Mouse (Mus musculus): Measurements from ENCODE around the gene Egflam.

Egflam gene

GRCm38 (mm10) chr15:7292854-7293253 is 105.3 kb downstream of the Egflam start:
- DNase-seq (ENCODE audit: low spot score) = no peak

DNA sequence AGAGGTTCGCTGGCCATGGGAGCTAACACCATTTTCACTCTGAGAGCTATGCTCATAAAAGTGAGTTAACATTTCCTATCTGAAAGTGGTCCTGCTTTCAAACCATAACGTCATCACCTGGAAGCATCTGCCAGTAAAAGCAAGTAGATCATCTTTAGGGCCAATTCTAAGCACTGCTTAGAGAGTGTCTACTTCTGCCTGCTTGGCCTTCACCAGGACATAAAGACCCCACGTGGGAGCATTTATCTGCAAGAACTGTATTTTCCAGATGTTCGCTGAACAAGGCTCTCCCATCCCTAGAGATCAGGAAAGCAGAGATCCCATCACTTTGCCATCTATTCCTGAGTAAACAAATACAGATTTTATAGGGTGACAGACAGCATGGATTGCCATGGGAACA is 108.2 kb downstream of the Egflam start:
- no peak for DNase-seq (ENCODE audit: low spot score)

GRCm38 (mm10) chr15:7289516-7289915 is 108.7 kb downstream of the Egflam start:
- peak; percentile 9 for DNase-seq (ENCODE audit: low spot score)

DNA sequence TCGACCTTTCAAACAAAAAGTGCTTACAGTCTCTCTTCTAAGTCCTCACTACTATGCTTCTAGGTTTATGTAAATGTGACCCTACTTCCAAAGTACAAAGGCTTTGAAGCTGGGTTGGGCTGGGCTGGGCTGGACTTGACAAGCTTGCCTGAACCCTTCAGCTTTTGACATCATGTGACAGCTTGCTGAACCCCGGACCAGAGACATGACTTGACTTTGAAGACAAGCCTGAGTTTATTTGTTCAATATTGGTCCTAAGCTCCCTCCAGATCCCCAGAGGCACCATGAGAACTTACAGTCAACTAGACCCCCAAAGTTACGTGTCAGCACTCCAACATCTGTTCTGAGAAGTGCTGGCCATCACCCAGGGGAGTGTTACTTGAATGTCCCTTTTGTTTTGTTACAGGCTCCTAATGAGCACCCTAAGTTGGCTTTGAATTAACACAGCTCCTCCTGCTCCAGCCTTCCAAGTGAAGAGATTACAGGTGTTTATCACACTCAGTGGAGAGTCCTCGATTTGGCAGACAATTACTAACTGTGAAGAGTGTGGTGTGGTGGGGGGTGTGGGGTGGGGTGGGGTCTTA is 109.3 kb downstream of the Egflam start:
- no peak for DNase-seq (ENCODE audit: low spot score)

GRCm38 (mm10) chr15:7287911-7288310 is 110.3 kb downstream of the Egflam start:
- peak; percentile 12 for DNase-seq (ENCODE audit: low spot score)

GRCm38 (mm10) chr15:7281579-7281978 is 116.6 kb downstream of the Egflam start:
- no peak for DNase-seq (ENCODE audit: low spot score)

GRCm38 (mm10) chr15:7263822-7264221 is 134.4 kb downstream of the Egflam start:
- peak; percentile 73 for DNase-seq (ENCODE audit: low spot score)

- no peak for DNase-seq (ENCODE audit: low spot score)
Measured at GRCm38 (mm10) chr15:7263339-7263738, 134.9 kb downstream of the Egflam start.

DNA sequence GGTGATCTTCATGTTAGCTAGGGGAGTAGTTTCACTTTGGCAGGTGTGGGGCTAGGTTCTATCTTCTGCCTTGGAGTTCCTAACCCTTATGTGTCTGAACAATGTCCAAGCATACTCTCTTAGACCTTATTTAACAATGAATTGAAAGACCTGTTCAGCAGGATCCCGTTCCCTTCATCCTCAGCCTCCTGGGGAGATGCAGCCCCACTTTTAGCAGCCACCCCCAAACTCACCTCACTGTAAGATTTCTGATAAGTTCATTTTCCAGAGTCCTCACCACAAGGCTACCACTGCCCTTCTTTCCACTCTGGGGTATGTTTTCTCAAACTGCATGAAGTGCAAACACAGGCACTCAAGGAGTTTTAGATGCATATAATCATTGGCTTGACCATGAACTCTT is 136.8 kb downstream of the Egflam start:
- DNase-seq (ENCODE audit: low spot score) = no peak

DNA sequence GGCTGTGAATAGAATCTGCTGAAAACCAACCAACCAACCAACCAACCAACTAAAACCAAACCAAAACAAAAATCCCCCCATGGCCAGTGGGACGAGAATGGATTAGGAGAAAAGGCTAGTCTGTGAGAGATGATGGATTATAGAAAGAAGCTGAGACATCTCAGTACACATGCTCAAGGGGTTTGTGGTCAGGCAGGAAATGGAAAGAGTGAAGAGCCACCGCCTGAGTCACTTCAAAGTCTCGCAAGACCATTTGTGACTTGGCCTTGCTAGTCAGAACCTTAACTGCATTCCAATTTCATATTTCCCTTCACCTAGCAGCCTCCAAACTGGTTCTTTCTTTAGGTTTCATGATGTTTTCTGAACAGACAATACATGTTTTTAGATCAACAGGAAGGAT is 141.6 kb downstream of the Egflam start:
- DNase-seq (ENCODE audit: low spot score) = no peak

- no peak for DNase-seq (ENCODE audit: low spot score)
Measured at GRCm38 (mm10) chr15:7253326-7253725, 144.9 kb downstream of the Egflam start.

GRCm38 (mm10) chr15:7252106-7252636 is 146.0 kb downstream of the Egflam start:
- DNase-seq (ENCODE audit: low spot score) = no peak

DNA sequence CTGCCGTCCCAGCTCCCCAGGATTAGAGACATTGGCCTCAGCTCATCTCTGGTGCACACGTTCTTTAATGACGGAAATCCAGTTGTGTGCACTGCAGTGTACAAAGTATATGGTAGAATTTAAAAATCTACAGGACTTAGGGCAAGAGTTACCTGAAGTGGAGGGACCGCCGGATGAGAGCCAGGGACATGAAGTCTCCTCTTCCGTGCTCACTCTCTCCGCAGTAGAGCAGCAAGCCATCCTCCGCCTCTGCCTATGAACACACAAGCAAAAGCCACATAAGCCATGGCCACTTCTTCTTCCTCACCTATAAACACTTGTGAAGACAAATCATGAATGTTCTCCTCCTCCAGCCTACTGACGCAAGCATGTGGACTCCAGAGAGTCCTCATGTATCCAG is 147.2 kb downstream of the Egflam start:
- DNase-seq (ENCODE audit: low spot score) = no peak

DNA sequence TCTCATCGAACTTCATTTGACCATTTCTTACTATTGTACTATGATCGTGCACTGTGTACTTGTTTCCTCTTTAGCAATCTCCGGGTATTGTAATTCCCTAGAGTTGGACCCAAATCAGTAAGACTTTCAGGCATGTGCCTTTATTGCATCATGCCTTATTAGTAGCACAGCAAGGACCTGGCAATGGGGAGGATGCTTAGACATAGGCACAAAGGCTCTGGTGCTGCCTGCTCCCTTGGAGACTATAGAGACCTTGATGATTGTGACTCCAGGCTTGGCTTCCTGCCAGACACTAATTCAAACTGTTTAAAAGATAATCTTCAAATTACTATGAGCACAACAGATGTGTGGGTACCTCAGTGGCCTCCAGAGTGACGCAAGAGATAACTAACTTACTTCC is 149.0 kb downstream of the Egflam start:
- DNase-seq (ENCODE audit: low spot score) = no peak

- DNase-seq (ENCODE audit: low spot score) = no peak
Measured at GRCm38 (mm10) chr15:7247321-7247720, 150.9 kb downstream of the Egflam start.

DNA sequence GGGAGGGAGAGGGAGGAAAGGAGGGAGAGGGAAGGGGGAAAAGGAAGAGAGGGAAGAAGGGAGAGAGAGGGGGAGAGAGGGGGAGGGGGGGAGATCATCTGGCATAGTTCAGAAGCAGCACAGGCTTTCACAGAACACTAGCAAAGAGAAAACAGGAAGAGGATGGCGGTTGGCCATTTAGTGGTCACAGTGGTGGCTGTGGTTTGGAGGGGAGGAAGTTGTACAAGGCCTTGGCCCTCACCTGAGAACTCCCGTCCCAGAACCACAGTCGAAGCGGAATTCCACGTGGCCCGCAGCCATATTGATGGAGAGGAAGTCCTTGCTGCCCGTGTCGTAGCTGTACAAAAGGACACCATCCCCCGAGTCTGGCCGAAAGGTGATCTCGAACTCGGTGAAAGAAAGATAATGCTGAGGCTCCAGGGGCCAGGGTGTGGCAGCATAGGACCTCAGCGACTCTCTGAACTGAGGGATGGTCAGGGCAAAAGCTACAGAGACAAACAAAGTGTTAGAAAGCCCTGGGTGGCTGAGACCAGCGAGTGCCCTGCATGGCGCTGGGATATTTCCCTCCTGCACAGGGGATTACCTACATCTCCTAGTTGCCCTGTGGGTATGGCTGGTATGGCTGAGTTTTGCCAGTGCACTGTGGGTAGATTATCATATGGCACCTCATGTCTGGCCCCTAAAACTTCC is 155.9 kb downstream of the Egflam start:
- no peak for DNase-seq (ENCODE audit: low spot score)

DNA sequence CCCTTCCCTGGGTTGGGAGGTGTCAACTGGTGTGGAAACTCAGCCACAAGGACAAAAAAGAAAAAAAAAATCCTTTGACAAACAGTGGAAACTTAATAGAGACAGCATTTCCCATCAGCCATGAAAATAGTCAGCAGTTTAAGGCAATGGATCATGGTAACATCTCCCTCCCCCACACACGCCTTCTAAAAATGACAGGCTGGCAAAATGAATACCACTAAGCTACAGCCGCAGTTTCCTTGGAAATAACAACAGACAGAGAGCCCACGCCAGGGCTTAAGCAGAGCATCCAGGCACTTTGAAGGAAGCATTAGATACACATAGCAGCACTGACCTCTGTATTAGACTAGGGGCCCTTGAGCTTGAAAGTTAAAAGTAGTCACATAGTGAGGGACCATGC is 157.2 kb downstream of the Egflam start:
- no peak for DNase-seq (ENCODE audit: low spot score)

GRCm38 (mm10) chr15:7239904-7240303 is 158.3 kb downstream of the Egflam start:
- DNase-seq (ENCODE audit: low spot score) = no peak

DNA sequence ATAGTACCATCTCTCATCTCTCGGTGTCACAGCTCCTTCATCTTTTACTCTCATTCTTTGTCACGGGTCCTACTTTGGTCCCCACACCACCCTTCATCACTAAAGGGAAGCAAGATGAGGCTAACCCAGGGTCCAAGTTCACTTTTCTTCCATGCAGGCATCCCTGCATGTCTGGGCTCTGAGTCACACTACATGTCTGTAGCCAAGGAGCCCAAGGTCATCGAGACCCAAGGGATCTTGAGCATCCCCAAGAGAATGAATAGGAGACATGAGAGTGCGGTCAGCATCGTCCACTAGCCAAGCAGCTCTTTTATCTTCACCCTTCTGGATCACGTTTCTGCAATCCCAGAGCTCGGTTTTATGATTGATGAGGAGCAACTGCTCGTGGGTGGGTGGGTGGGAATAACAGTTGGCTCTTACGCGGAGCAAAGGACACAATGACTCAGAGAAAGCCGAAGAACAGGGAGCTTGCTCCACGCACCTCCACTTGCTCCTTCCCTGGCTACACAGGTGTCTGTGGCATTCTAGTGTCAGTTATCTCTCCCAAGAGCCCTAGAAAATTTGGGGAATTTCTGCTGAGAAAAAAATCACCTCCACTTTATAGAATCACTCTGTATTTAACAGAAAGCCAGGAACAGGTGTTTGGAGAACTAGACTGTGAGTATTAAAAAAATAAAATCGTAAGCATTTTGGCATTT is 164.7 kb downstream of the Egflam start:
- DNase-seq (ENCODE audit: low spot score) = no peak

- peak; percentile 54 for DNase-seq (ENCODE audit: low spot score)
Measured at GRCm38 (mm10) chr15:7226225-7226624, 172.0 kb downstream of the Egflam start.

DNA sequence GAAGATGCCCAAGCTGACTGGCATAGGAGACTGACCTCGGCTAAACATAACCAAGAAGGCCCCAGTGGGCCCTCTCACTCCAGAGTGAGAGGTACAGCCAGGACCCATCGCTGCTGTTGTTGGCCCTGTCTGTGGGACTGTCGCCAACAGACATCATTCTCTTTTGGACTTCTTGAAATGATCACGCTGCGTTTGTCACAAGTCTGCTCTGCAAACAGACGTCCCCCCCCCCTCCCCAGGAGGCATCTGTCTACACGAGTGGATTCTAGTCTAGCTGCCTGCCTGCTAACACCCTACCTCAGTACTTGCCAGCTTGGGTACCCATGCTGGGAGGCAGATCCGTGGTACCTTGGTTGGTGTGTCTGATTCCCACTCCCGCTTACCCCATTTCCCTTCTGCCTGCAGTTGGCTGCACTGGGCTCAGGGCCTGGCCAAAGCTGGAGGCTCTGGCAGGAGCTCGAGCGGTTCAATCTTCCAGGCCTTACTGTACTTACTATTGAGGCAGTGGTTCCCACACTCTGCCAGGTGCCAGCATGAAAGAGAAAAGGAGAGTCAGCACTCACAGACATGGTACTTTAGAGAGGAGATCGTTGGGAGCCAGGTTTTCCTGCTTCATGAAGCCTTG is 173.9 kb downstream of the Egflam start:
- DNase-seq (ENCODE audit: low spot score) = no peak

DNA sequence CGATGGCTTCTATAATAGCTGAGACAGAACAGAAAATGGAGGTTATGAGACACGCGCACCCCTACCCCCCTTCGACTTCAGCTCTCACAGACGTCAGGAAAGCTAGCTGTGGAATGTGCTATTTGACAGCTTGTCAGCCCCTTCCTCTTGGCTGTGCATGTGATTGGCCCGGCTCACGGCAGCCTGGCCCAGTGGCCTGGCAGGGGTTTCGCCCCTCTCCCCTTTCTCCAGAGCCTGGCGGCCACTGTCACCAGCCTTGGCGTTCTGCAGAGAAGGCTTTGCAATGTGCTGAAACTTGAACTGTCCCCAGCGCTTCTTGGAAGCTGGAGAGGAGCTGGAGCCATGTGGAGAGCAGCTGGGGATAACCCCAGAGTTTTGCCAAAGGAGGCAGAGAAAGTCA is 175.4 kb downstream of the Egflam start:
- no peak for DNase-seq (ENCODE audit: low spot score)

DNA sequence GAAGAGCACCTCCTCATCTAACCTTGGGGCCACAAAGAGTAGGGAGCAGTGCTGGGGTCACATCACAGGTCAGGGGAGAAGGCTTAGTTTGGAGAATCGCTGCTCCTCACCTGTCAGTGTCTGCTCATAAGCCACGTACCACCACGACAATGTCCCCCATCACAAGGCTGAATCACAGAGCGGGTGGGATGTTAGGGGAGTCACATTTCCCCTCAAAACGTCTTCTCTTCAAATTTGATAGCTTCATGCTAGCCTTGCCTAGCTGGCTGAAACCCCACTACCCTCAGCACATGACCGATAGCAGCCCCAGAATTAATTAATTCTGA is 181.0 kb downstream of the Egflam start:
- DNase-seq (ENCODE audit: low spot score) = no peak
